Mouse (Mus musculus) liver, adult 2 months (tissue): ENCODE data around the gene Lmf1.

ENCODE experiments used
- CTCF ChIP-seq: fragments of 200-500 bp; IDR thresholded peaks from 2 replicates; pipeline ENCODE4 v1.5.1; 2011; ENCODE audit warnings: low read depth, low read length, control low read depth
- POLR2A ChIP-seq: fragments of 200-500 bp; IDR thresholded peaks from 2 replicates; pipeline ENCODE4 v1.6.1; 2011; ENCODE audit warnings: low read length, control low read depth; ENCODE audit not compliant: insufficient read depth; ENCODE audit errors: extremely low read depth

DNA sequence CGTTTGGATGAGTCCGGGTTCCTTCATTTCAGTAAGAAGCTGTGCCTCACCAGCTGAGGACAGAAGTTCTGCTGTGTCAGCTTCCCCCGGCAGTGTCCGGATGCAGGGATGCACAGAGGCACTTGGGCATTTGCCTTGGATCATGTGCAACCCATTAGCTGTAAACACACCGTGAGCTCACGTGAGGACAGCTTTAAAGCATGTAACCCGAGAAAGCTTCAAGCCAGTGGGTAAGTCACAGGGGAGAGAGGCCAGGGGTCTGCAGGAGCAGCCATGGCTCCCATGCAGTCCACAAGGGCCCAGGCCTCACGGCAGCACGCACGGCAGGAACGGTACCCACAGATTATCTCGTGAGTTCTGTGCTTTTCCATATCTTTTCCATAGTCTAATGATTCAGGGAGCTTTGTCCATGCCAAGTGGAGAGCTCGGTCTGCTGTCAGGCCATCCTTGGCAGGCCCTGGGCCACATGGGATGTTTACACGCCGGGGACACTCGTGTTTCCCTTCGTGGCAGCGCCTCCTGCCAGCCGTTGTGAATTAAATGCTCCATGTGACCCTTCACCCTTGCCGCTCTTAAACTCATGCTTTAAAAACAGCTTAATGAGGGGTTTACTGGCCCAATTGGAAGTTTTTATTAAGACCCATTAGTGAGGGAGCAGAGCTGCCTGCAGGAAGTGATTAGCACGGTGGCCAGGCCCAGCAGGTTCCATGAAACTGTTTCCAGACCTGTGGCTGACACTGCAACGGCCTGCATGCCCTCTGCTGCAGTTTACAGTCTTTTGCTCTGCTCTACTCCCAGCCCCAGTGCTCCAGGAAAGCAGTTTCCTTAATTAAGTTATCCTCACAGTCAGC lies 14.8 kb downstream of the Lmf1 start:
- TF ChIP-seq CTCF (no peak), POLR2A (no peak)
